23 mouse cellular contexts compared by ENCODE assay signal in genomic region chr15:80430324-80430723, GRCm38 (mm10).
DNase-seq lines count a peak whose midpoint lies in the region; ATAC-seq and TF ChIP-seq lines count a peak whose summit lies in the region.
"Had no signal": no experiment of that assay in that cellular context is flagged by ENCODE, and none has a peak within 500 bp of the region (broad histone marks: within the 10 kb centered on the region; RNA-seq: fewer than 3 reads in every experiment).

No protein-coding gene starts in this region.

- no peak overlapping the region for H3K9ac ChIP-seq in hindbrain, embryonic 13.5 days
- no peak overlapping the region for H3K9ac ChIP-seq in hindbrain, embryonic 12.5 days
- no peak overlapping the region for H3K9ac ChIP-seq in midbrain, embryonic 13.5 days (replicated peaks)
- no peak overlapping the region for H3K9ac ChIP-seq in heart, embryonic 11.5 days (ENCODE audit: low read depth, low read length)
- H3K9ac ChIP-seq: heart, embryonic 15.5 days; lung, embryonic 14.5 days; neural tube, embryonic 12.5 days; stomach, embryonic 15.5 days had no signal

- H3K4me1 ChIP-seq in hindbrain, embryonic 13.5 days (replicated peaks) = peaks cover 10% of the 10 kb centered on the region
- peaks cover 6% of the 10 kb centered on the region; the same call in 1 of the 2 replicates for H3K4me1 ChIP-seq in hindbrain, embryonic 12.5 days
- peaks cover 10% of the 10 kb centered on the region for H3K4me1 ChIP-seq in E14TG2a.4 (replicated peaks; ENCODE audit: low read depth, low read length)
- H3K4me1 ChIP-seq in midbrain, embryonic 13.5 days (replicated peaks) = peaks cover 9% of the 10 kb centered on the region; the same call in 1 of the 2 replicates
- no peaks in the 10 kb centered on the region for H3K4me1 ChIP-seq in heart, embryonic 11.5 days (ENCODE audit: control insufficient read depth, insufficient read depth, low read length)
- H3K4me1 ChIP-seq: heart, embryonic 15.5 days; neural tube, embryonic 12.5 days; stomach, embryonic 15.5 days had no signal

- DNase-seq in brain, adult 2 months (ENCODE audit: low read depth, low spot score) = peak; percentile 38
- DNase-seq in thymus, postnatal 14 days = no peak
- DNase-seq: B cell, adult 2 months; cerebellum, postnatal 10 days; gastrocnemius, postnatal 10 days; heart, adult 18-20 months; kidney, adult 2 months; kidney, postnatal 36 days; left cerebral cortex, postnatal 4 days; lung, embryonic 14.5 days; lung, postnatal 4 days; spleen, adult 18-20 months had no signal

- H3K36me3 ChIP-seq in hindbrain, embryonic 13.5 days = no peaks in the 10 kb centered on the region
- no peaks in the 10 kb centered on the region for H3K36me3 ChIP-seq in hindbrain, embryonic 12.5 days
- no peaks in the 10 kb centered on the region for H3K36me3 ChIP-seq in E14TG2a.4 (ENCODE audit: insufficient read depth, low read length)
- no peaks in the 10 kb centered on the region for H3K36me3 ChIP-seq in midbrain, embryonic 13.5 days
- no peaks in the 10 kb centered on the region for H3K36me3 ChIP-seq in heart, embryonic 11.5 days (ENCODE audit: control insufficient read depth, insufficient read depth, low read length)
- H3K36me3 ChIP-seq: heart, embryonic 15.5 days; neural tube, embryonic 12.5 days; stomach, embryonic 15.5 days had no signal

- 40% methylated on average over 11 of the region's 11 CpGs for WGBS in hindbrain, embryonic 13.5 days
- WGBS in hindbrain, embryonic 12.5 days = 61% methylated on average over 11 of the region's 11 CpGs
- 59% methylated on average over 11 of the region's 11 CpGs for WGBS in midbrain, embryonic 13.5 days
- 79% methylated on average over 11 of the region's 11 CpGs for WGBS in heart, embryonic 11.5 days (ENCODE audit: insufficient replicate concordance)

- no peak for TF ChIP-seq CTCF in E14TG2a.4 (conservative IDR thresholded peaks at IDR 0.05; ENCODE audit: low read length)

- no peaks in the 10 kb centered on the region for H3K27me3 ChIP-seq in hindbrain, embryonic 13.5 days
- H3K27me3 ChIP-seq in hindbrain, embryonic 12.5 days = no peaks in the 10 kb centered on the region
- no peaks in the 10 kb centered on the region; the same call in 1 of the 2 replicates for H3K27me3 ChIP-seq in E14TG2a.4 (ENCODE audit: insufficient read depth, low read length)
- H3K27me3 ChIP-seq in midbrain, embryonic 13.5 days = no peaks in the 10 kb centered on the region
- H3K27me3 ChIP-seq in heart, embryonic 11.5 days (ENCODE audit: control insufficient read depth, insufficient read depth, low read length) = no peaks in the 10 kb centered on the region; the same call in 1 of the 2 replicates
- H3K27me3 ChIP-seq: neural tube, embryonic 12.5 days; stomach, embryonic 15.5 days had no signal

- no peaks in the 10 kb centered on the region for H3K9me3 ChIP-seq in hindbrain, embryonic 13.5 days
- H3K9me3 ChIP-seq in hindbrain, embryonic 12.5 days (replicated peaks) = no peaks in the 10 kb centered on the region
- H3K9me3 ChIP-seq in E14TG2a.4 (ENCODE audit: low read length) = no peaks in the 10 kb centered on the region
- no peaks in the 10 kb centered on the region for H3K9me3 ChIP-seq in midbrain, embryonic 13.5 days
- no peaks in the 10 kb centered on the region for H3K9me3 ChIP-seq in heart, embryonic 11.5 days (replicated peaks; ENCODE audit: control insufficient read depth, low read length)
- H3K9me3 ChIP-seq: heart, embryonic 15.5 days; neural tube, embryonic 12.5 days; stomach, embryonic 15.5 days had no signal

- no peak for ATAC-seq in hindbrain, embryonic 13.5 days (ENCODE audit: low FRiP score)
- ATAC-seq in hindbrain, embryonic 12.5 days (ENCODE audit: low FRiP score) = no peak
- 0 out of 2 replicates have a peak, but pooled peaks have one; percentile 48 for ATAC-seq in midbrain, embryonic 13.5 days
- ATAC-seq in heart, embryonic 11.5 days (replicated peaks; ENCODE audit: insufficient number of reproducible peaks, low FRiP score, low TSS enrichment) = no peak
- no peak for ATAC-seq in megakaryocyte, adult 5-6 weeks (ENCODE audit: poor library complexity, severe bottlenecking)
- ATAC-seq: forebrain, embryonic 16.5 days had no signal

- H3K4me3 ChIP-seq in hindbrain, embryonic 13.5 days = no peak overlapping the region
- no peak overlapping the region for H3K4me3 ChIP-seq in hindbrain, embryonic 12.5 days
- 0 out of 2 replicates have a peak overlapping the region, but pooled peaks have one; percentile 20 for H3K4me3 ChIP-seq in E14TG2a.4 (replicated peaks; ENCODE audit: low read length)
- no peak overlapping the region for H3K4me3 ChIP-seq in midbrain, embryonic 13.5 days (replicated peaks)
- no peak overlapping the region for H3K4me3 ChIP-seq in heart, embryonic 11.5 days (ENCODE audit: low read depth, low read length)
- H3K4me3 ChIP-seq: heart, embryonic 15.5 days; neural tube, embryonic 12.5 days; stomach, embryonic 15.5 days had no signal

- H3K4me2 ChIP-seq in hindbrain, embryonic 13.5 days = 0 out of 2 replicates have a peak overlapping the region, but pooled peaks have one; percentile 13
- H3K4me2 ChIP-seq in hindbrain, embryonic 12.5 days (replicated peaks) = no peak overlapping the region
- no peak overlapping the region for H3K4me2 ChIP-seq in midbrain, embryonic 13.5 days (replicated peaks)
- H3K4me2 ChIP-seq in heart, embryonic 11.5 days = no peak overlapping the region
- H3K4me2 ChIP-seq: heart, embryonic 15.5 days; liver, embryonic 11.5 days; lung, embryonic 14.5 days; neural tube, embryonic 12.5 days; stomach, embryonic 15.5 days had no signal

- H3K27ac ChIP-seq in hindbrain, embryonic 13.5 days = peak overlapping the region; percentile 35; the same call in 1 of the 2 replicates
- H3K27ac ChIP-seq in hindbrain, embryonic 12.5 days = no peak overlapping the region
- H3K27ac ChIP-seq in midbrain, embryonic 13.5 days = 0 out of 2 replicates have a peak overlapping the region, but pooled peaks have one; percentile 14
- H3K27ac ChIP-seq in heart, embryonic 11.5 days (ENCODE audit: low read depth, low read length) = no peak overlapping the region
- H3K27ac ChIP-seq: heart, embryonic 15.5 days; neural tube, embryonic 12.5 days; stomach, embryonic 15.5 days had no signal

Comparison
In these comparisons a context has a peak if more than half of its experiments do, and no peak if none do; other contexts are left out.
1. H3K27ac ChIP-seq: peak in hindbrain, embryonic 13.5 days (single experiment) and midbrain, embryonic 13.5 days (single experiment); none in hindbrain, embryonic 12.5 days (single experiment) and heart, embryonic 11.5 days (single experiment).